Mouse (Mus musculus) ES-E14 (cell line): ENCODE measurements around the gene Hand2.

Experiments used
- CHD2 ChIP-seq: IDR thresholded peaks from 2 replicates; pipeline ENCODE4 v1.6.1; 2014; ENCODE audit warnings: mild to moderate bottlenecking, low read depth, low read length, inconsistent platforms
- HCFC1 ChIP-seq: IDR thresholded peaks from 2 replicates; pipeline ENCODE4 v1.6.1; 2012; ENCODE audit warnings: low read length, inconsistent platforms, borderline replicate concordance; ENCODE audit not compliant: insufficient read depth
- MAFK ChIP-seq: IDR thresholded peaks from 2 replicates; pipeline ENCODE4 v1.6.1; 2014; ENCODE audit warnings: mild to moderate bottlenecking, low read depth, low read length, inconsistent platforms; ENCODE audit not compliant: insufficient read depth

- TF ChIP-seq CHD2 = no peak
- no peak for TF ChIP-seq MAFK
- no peak for TF ChIP-seq HCFC1
Measured at GRCm38 (mm10) chr8:57374044-57374443, 53.3 kb downstream of the Hand2 start.
